Mouse (Mus musculus): ENCODE measurements around the gene 2310002L09Rik. TPM values are rescaled to one million over a fixed set of nuclear protein-coding genes. Genes with fewer than 3 reads are reported as not detected.
"Not testable (repeated sequence)": the region's sequence is repeated elsewhere in the genome, so short reads cannot be mapped to it uniquely, and the experiment has no call there.

2310002L09Rik gene
- not detected for polyA plus RNA-seq (2017; shearing (Covaris generic))

GRCm38 (mm10) chr4:73950375-73950896, at the start of gene 2310002L09Rik:
Gene 2310002L09Rik (minus strand): TSS chr4:73950846.
- ATAC-seq = no peak

- no peak for ATAC-seq
Observed at GRCm38 (mm10) chr4:73980454-73980853, 29.8 kb upstream of the 2310002L09Rik start.

GRCm38 (mm10) chr4:73920660-73921059, 30.0 kb downstream of the 2310002L09Rik start, which contains the start of gene Gm11756:
Gene Gm11756 (minus strand): TSS chr4:73920760.
- not testable (repeated sequence) for ATAC-seq

- ATAC-seq = not testable (repeated sequence)
Observed at GRCm38 (mm10) chr4:73905853-73906252, 44.8 kb downstream of the 2310002L09Rik start, which contains the start of gene Gm13871. Gene Gm13871 (minus strand): TSS chr4:73905953.

GRCm38 (mm10) chr4:73891012-73891411, 59.6 kb downstream of the 2310002L09Rik start, which contains the start of gene Gm11757:
Gene Gm11757 (minus strand): TSS chr4:73891112.
- ATAC-seq = not testable (repeated sequence)

Other genes starting within 250 kb of the 2310002L09Rik start
- gene Rasef, start 159.9 kb downstream of the 2310002L09Rik start, polyA plus RNA-seq (2017; shearing (Covaris generic)) = not detected
- gene Gm11758, start 74.6 kb downstream of the 2310002L09Rik start, polyA plus RNA-seq (2017; shearing (Covaris generic)) = not detected
- gene Gm11757, start 59.7 kb downstream of the 2310002L09Rik start, polyA plus RNA-seq (2017; shearing (Covaris generic)) = not detected
- gene Gm13871, start 44.9 kb downstream of the 2310002L09Rik start, polyA plus RNA-seq (2017; shearing (Covaris generic)) = not detected
- gene Gm11756, start 30.1 kb downstream of the 2310002L09Rik start, polyA plus RNA-seq (2017; shearing (Covaris generic)) = not detected
- under 1 TPM in 1 of 2 experiments, not detected in 1; 0.30 TPM for gene Frmd3, start 62.6 kb upstream of the 2310002L09Rik start, polyA plus RNA-seq (2017; shearing (Covaris generic))

Measured in activated CD4-positive, CD25-positive, alpha-beta regulatory T cell, adult 4 months (primary cell).